Mouse (Mus musculus): ENCODE results near the gene Rtkn.

Gene Rtkn

GRCm38 (mm10) chr6:83116373-83117164, 18.7 kb upstream of the Rtkn start:
- no peak for DNase-seq (ENCODE audit: low spot score)

- no peak for DNase-seq (ENCODE audit: low spot score)
Observed at GRCm38 (mm10) chr6:83117165-83117438, 18.2 kb upstream of the Rtkn start.

GRCm38 (mm10) chr6:83117616-83118015, 17.6 kb upstream of the Rtkn start:
- DNase-seq (ENCODE audit: low spot score): no peak

- no peak for DNase-seq (ENCODE audit: low spot score)
Observed at GRCm38 (mm10) chr6:83118369-83118768, 16.9 kb upstream of the Rtkn start.

GRCm38 (mm10) chr6:83118825-83119733, 16.2 kb upstream of the Rtkn start:
- no peak for DNase-seq (ENCODE audit: low spot score)

DNA sequence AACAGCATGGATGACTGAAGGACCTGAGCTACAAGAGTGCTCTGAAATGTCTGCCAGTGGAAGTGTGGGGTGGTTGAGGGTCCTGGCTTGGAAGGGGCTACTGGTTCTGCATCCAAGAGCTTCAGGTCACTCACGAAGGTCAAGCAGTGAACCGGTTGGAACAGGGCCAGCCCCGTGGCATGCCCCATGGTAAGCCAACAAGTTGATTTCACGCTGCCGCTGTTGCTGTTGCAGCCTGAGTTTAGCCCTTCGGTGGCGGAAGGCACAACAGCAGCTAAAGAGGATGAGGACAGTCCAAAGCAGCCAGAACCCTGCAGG, 15.6 kb upstream of the Rtkn start:
- peak; percentile 43 for DNase-seq (ENCODE audit: low spot score)

GRCm38 (mm10) chr6:83120930-83121862, 14.1 kb upstream of the Rtkn start, which contains the start of gene Wbp1:
Wbp1 (minus strand) TSS chr6:83121559.
- DNase-seq (ENCODE audit: low spot score): peak; percentile 98

DNA sequence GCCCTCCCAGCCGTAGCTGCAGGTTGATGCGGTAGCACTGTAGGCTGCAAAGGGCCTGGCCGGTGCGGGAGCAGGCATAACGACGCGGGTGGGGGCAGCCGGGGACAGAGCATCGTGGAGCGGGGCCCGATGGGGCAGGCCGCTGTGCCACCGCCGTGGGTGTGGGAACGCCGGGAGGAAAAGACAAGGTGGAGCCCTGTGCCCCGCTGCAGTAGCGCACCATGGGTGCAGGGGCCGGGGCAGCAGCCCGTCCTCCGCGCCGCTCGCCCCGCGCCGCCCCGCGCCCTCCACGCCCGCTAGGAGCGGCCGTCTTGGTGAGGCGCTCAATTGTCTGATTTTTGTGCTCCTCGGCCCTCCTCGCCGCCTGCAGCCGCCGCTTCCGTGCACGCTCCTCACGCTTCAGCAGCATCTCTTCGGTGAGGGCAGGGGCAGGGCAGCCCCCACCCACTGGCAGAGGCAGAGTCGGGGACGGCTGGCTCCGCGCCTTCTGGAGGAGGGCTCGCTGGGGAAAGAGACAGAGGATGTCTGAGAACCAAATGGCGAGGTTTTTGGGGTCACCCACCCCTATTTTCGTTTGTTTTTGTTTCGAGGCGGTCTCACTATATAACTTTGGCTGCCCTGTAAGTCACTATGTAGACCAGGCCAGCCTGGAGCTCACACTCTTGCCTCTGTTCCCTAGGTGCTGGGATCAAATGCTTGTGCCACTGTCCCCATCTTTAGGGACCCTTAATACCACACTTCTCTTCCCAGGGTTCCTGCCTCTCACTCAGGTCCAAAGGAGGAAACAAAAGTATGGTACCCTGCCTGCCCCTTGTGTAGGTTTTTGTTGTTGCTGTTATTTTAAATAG, 13.2 kb upstream of the Rtkn start:
- DNase-seq (ENCODE audit: low spot score): no peak

DNA sequence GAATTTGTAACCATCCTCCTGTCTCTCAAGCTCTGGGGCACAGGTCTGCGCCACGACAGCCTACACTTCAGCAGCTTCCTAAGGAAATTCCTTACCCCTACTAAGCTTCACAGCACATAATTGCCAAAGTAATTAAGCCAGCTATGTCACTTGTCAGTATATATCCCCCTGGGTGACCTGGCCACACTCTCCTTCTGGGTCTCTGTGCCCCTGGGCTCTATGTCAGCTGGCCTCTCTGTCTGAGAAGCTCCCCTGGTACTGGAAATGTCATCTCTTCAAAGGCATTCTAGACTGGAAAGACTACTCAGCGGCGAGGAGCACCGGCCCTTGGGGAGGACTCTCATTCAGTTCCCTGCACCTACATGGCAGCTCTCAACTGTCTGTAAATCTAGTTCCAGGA, 12.3 kb upstream of the Rtkn start:
- DNase-seq (ENCODE audit: low spot score): no peak

DNA sequence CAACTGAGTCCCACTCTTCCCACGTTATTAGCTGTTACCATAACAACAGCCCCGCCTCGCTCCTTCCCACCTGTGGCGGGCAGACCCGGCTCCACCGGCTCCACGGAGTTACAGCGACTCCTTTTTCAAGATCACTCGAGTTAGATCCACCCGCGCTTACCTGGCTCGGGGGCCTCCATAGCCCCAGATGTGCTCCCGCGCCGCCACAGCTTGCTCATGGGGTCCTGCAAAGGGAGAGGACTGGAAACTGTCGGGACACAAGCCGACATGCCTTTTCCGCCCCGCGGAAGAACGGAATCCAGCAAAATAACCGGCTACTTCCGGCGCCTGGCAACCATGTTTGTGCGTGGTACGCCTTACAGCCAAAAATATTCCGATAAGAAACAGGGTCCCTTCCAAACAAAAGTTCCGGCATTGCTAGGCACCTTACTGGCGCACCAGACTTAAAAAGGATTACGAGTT, 10.4 kb upstream of the Rtkn start:
- peak; percentile 93 for DNase-seq (ENCODE audit: low spot score)

DNA sequence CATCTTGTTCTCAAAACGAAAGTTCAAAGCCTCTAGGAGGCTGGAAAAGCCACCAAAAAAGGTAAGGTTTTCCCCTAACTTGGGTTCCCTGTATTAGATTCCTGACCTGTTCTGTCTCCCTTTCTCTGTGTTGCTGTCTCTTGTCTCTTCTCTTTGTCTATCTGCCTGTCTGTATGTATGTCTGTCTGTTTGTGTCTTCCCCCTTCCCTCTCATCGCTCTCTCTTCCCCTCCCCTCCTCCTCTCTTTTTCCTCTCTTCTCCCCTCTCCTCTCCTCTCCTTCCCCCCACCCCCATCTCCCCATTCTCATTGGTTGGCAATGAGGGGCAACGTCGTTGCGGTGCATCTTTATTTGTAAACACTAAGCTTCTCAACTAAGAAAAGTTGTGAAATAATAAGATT, 9.9 kb upstream of the Rtkn start, which contains the start of gene Ino80b:
Gene Ino80b, minus strand, starts transcription at position 101 of the 400 bp plus-strand sequence.
- DNase-seq (ENCODE audit: low spot score): no peak

GRCm38 (mm10) chr6:83127419-83127818, 7.8 kb upstream of the Rtkn start:
- DNase-seq (ENCODE audit: low spot score): no peak

- no peak for DNase-seq (ENCODE audit: low spot score)
Observed at GRCm38 (mm10) chr6:83131469-83132034, 3.7 kb upstream of the Rtkn start.

DNA sequence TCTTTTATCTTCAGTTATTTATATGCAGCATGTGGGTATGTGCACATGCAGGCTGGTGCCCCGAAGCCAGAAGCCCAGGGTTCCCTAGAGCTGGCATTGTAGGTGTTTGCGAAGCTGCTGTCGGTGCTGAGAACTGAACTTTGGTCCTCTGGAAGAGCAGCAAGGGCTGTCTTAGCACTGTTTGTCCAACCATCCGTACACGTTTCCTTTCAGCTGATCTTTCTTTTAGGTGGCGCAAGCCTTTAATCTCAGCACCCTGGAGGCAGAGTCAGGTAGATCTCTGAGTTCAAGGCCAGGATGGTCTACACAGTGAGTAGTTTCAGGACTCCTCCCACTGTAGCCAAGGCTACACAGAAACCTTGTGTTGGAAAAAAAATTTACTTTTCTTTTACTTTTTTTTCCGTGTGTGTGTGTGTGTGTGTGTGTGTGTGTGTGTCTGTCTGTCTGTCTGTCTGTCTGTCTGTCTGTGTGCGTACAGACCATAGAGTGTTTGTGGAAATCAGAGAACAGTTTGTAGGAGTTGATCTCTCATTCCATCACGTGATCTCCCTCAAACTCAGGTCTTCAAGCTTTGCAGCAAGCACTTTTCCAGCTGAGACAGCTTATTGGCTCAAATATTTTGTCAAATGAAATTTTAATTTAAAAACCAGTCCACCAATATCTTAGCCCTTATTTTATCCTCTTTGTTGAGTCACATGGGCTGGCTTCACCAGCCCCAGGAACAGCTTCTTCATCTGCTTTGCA, 2.9 kb upstream of the Rtkn start:
- DNase-seq (ENCODE audit: low spot score): no peak

DNA sequence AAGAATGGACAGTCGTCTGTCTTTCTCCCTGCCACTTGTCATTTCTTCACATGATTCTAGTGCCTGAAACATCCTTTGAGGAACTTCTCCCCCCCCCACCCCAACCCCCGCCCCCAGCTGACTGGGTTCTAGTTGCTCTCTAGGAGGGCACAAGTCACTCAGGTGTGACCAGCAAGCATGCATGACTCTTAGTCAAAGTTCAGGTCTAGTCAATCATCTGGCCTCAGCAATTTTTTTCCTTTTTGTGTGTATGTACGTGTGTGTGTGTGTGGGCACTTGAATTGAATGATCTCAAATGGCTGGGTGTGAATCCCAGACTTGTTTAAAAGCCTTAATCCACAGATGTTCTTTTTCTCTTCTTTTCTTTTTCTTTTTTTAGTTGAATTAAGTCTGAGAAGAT, 1.0 kb upstream of the Rtkn start:
- DNase-seq (ENCODE audit: low spot score): no peak

DNA sequence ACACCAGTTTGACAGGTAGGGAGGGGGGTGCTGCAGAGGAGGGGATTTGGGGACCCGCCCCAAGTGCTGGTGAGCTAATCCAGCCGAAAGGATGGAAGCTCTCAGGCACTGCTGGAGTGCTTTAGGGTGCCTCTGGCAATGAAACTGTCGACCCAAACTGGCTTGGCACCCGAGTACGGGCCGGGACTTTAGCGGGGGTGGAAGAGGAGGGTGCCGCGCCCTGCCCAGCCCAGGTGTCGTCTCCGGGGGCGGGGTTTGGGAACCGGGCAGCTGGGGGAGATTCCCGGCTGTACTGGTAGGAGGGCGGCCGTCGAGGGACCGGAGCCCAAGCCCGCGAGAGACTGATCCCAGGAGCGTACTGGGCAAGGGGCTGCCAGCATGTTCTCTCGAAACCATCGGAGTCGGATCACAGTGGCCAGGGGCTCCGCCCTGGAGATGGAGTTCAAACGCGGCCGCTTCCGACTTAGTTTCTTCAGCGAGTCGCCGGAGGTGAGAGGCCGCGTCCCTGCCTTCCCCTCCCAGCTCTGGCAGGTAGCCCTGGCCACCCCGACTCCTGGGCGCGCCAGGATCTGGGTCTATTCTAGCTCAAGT, 403 bp downstream of the Rtkn start:
- DNase-seq (ENCODE audit: low spot score): no peak

- DNase-seq (ENCODE audit: low spot score): no peak
Observed at GRCm38 (mm10) chr6:83136291-83136880, 1.1 kb downstream of the Rtkn start.

GRCm38 (mm10) chr6:83136881-83137575, 1.8 kb downstream of the Rtkn start:
- DNase-seq (ENCODE audit: low spot score): peak; percentile 67

GRCm38 (mm10) chr6:83137576-83137950, 2.3 kb downstream of the Rtkn start:
- DNase-seq (ENCODE audit: low spot score): peak; percentile 85
